Mouse (Mus musculus) CH12.LX (cell line): ENCODE measurements around the gene Slc12a6. TPM values are rescaled to one million over a fixed set of nuclear protein-coding genes. Genes with fewer than 3 reads are reported as not detected.

ENCODE experiments used
- DNase-seq: peaks from one replicate; pipeline ENCODE4 v3.0.0-alpha.2; 2013; ENCODE audit errors: extremely low read depth
- H3K27ac ChIP-seq: 2 replicates; pipeline ENCODE4 v1.5.1; 2012; ENCODE audit warnings: low read depth, mild to moderate bottlenecking, control low read depth, moderate library complexity; ENCODE audit not compliant: insufficient read depth
- H3K27me3 ChIP-seq: replicated peaks from 2 replicates; pipeline ENCODE3; 2012; ENCODE audit warnings: inconsistent platforms
- H3K36me3 ChIP-seq, 2 experiments: replicated peaks in 1 of 2; 2 replicates each; pipeline versions ENCODE3 to v1.6.1; 2012; ENCODE audit warnings: inconsistent platforms in 1 of 2, low read length in 1 of 2, mild to moderate bottlenecking in 1 of 2, mixed read lengths in 1 of 2, moderate library complexity in 1 of 2; ENCODE audit not compliant: control insufficient read depth in 1 of 2, insufficient read depth in 1 of 2
- H3K4me1 ChIP-seq, 2 experiments: 2 replicates each; pipeline ENCODE4 v1.6.1; 2012; ENCODE audit warnings: inconsistent platforms in 1 of 2, moderate library complexity in 1 of 2; ENCODE audit not compliant: insufficient read depth in 2 of 2, control insufficient read depth in 1 of 2
- H3K4me2 ChIP-seq: 2 replicates; pipeline ENCODE4 v1.6.1; 2012; ENCODE audit warnings: low read depth, mild to moderate bottlenecking, control low read depth; ENCODE audit not compliant: poor library complexity, insufficient read depth, severe bottlenecking
- H3K4me3 ChIP-seq, 3 experiments: fragments of 150-350 bp in 1 of 3; sonication (generic) in 1 of 3; replicated peaks in 1 of 3; 2 replicates each; pipeline versions ENCODE3 to v1.5.1; 2011 to 2012; ENCODE audit warnings: low read depth in 2 of 3, low read length in 2 of 3, mild to moderate bottlenecking in 2 of 3, moderate library complexity in 2 of 3, control low read depth in 1 of 3, improper control_type of control experiment in 1 of 3, inconsistent platforms in 1 of 3, mixed read lengths in 1 of 3; ENCODE audit not compliant: poor library complexity in 1 of 3
- H3K79me2 ChIP-seq: replicated peaks from 2 replicates; pipeline ENCODE4 v1.6.1; 2012; ENCODE audit warnings: mild to moderate bottlenecking, moderate library complexity; ENCODE audit not compliant: control insufficient read depth, poor library complexity, insufficient read depth, severe bottlenecking; ENCODE audit errors: extremely low read depth
- H3K9ac ChIP-seq: 2 replicates; pipeline ENCODE4 v1.6.1; 2012; ENCODE audit warnings: low read depth, mild to moderate bottlenecking, control low read depth, moderate library complexity; ENCODE audit not compliant: insufficient read depth
- H3K9me3 ChIP-seq: replicated peaks from 2 replicates; pipeline ENCODE3; 2012; ENCODE audit warnings: low read length, inconsistent platforms, mixed read lengths
- BHLHE40 ChIP-seq: IDR thresholded peaks from 2 replicates; pipeline ENCODE4 v1.6.1; 2011; ENCODE audit warnings: mild to moderate bottlenecking, low read depth, low read length, improper control_type of control experiment
- CHD2 ChIP-seq: IDR thresholded peaks from 2 replicates; pipeline ENCODE4 v1.6.1; 2011; ENCODE audit warnings: low read length, improper control_type of control experiment
- E2F4 ChIP-seq: IDR thresholded peaks from 2 replicates; pipeline ENCODE4 v1.6.1; 2011; ENCODE audit warnings: low read depth, low read length, improper control_type of control experiment; ENCODE audit not compliant: insufficient replicate concordance
- GABPA ChIP-seq: IDR thresholded peaks from 2 replicates; pipeline ENCODE4 v1.6.1; 2012; ENCODE audit warnings: low read depth, low read length, improper control_type of control experiment, inconsistent platforms; ENCODE audit not compliant: insufficient replicate concordance
- HCFC1 ChIP-seq: IDR thresholded peaks from 2 replicates; pipeline ENCODE4 v1.6.1; 2012; ENCODE audit warnings: low read depth, mild to moderate bottlenecking, inconsistent platforms, low read length, improper control_type of control experiment
- IRF4 ChIP-seq: IDR thresholded peaks from 2 replicates; pipeline ENCODE4 v1.6.1; 2014; ENCODE audit warnings: low read depth, mild to moderate bottlenecking, inconsistent platforms, low read length, improper control_type of control experiment
- MAFK ChIP-seq: IDR thresholded peaks from 2 replicates; pipeline ENCODE4 v1.6.1; 2011; ENCODE audit warnings: low read length, improper control_type of control experiment; ENCODE audit not compliant: insufficient replicate concordance
- MEF2A ChIP-seq: IDR thresholded peaks from 2 replicates; pipeline ENCODE4 v1.6.1; 2014; ENCODE audit warnings: low read depth, mild to moderate bottlenecking, inconsistent platforms, low read length, improper control_type of control experiment, borderline replicate concordance
- MXI1 ChIP-seq: IDR thresholded peaks from 2 replicates; pipeline ENCODE4 v1.6.1; 2011; ENCODE audit warnings: mild to moderate bottlenecking, low read depth, low read length, improper control_type of control experiment
- NRF1 ChIP-seq: IDR thresholded peaks from 2 replicates; pipeline ENCODE4 v1.6.1; 2014; ENCODE audit warnings: low read depth, mild to moderate bottlenecking, inconsistent platforms, low read length, improper control_type of control experiment, moderate library complexity
- PAX5 ChIP-seq: IDR thresholded peaks from 2 replicates; pipeline ENCODE4 v1.6.1; 2012; ENCODE audit warnings: low read length, inconsistent platforms, mixed read lengths
- POLR2AphosphoS2 ChIP-seq: IDR thresholded peaks from 2 replicates; pipeline ENCODE4 v1.6.1; 2011; ENCODE audit warnings: low read depth, low read length, improper control_type of control experiment
- RAD21 ChIP-seq: IDR thresholded peaks from 2 replicates; pipeline ENCODE4 v1.6.1; 2011; ENCODE audit warnings: low read depth, mild to moderate bottlenecking, low read length, improper control_type of control experiment, moderate library complexity
- RCOR1 ChIP-seq: conservative IDR thresholded peaks from 2 replicates; pipeline ENCODE4 v1.6.1; 2012; ENCODE audit warnings: low read depth, mild to moderate bottlenecking, inconsistent platforms, low read length, improper control_type of control experiment
- SIN3A ChIP-seq: IDR thresholded peaks from 2 replicates; pipeline ENCODE4 v1.6.1; 2012; ENCODE audit warnings: low read length, improper control_type of control experiment, inconsistent platforms
- SMC3 ChIP-seq: IDR thresholded peaks from 2 replicates; pipeline ENCODE4 v1.6.1; 2011; ENCODE audit warnings: low read depth, low read length, improper control_type of control experiment
- TCF12 ChIP-seq: IDR thresholded peaks from 2 replicates; pipeline ENCODE4 v1.6.1; 2014; ENCODE audit warnings: low read depth, mild to moderate bottlenecking, inconsistent platforms, low read length, improper control_type of control experiment
- UBTF ChIP-seq: IDR thresholded peaks from 2 replicates; pipeline ENCODE4 v1.6.1; 2012; ENCODE audit warnings: low read depth, mild to moderate bottlenecking, inconsistent platforms, low read length, improper control_type of control experiment, moderate library complexity
- USF1 ChIP-seq: IDR thresholded peaks from 2 replicates; pipeline ENCODE4 v1.6.1; 2014; ENCODE audit warnings: low read depth, mild to moderate bottlenecking, inconsistent platforms, low read length, improper control_type of control experiment
- dilution Hi-C: fragments of 300-500 bp; cut with MboI; formaldehyde crosslinking; loops from 2 replicates; pipeline ENCODE4 v1.14.3; 2020; ENCODE audit warnings: low sequenced_read_pairs; ENCODE audit not compliant: extremely low pct_unique_long_range_greater_than_20kb, extremely low pct_ligation_motif_present
- in situ Hi-C: fragments of 300-500 bp; cut with MboI; formaldehyde crosslinking; loops from 3 replicates; pipeline ENCODE4 v1.14.3; 2019; ENCODE audit warnings: low sequenced_read_pairs, low pct_ligation_motif_present, low pct_unique_long_range_greater_than_20kb, mixed read lengths
- polyA plus RNA-seq: library from polyadenylated mRNA; unstranded; fragments of >175 nt; gene quantifications from 2 replicates; pipeline ENCODE4 v1.2.1, GENCODE M21; 2012; ENCODE audit warnings: low read depth; ENCODE audit not compliant: insufficient read length
- total RNA-seq, 2 experiments: library from RNA; depleted of rRNA; stranded (reverse); fragments of 300-350 nt in 1 of 2; fragments of >200 nt in 1 of 2; gene quantifications; 2 replicates each; pipeline ENCODE4 v1.2.3; 2012 to 2014

Gene Slc12a6
- total and polyA plus RNA-seq, 3 experiments: 7.8 to 14.8 (median 10.5) TPM

DNA sequence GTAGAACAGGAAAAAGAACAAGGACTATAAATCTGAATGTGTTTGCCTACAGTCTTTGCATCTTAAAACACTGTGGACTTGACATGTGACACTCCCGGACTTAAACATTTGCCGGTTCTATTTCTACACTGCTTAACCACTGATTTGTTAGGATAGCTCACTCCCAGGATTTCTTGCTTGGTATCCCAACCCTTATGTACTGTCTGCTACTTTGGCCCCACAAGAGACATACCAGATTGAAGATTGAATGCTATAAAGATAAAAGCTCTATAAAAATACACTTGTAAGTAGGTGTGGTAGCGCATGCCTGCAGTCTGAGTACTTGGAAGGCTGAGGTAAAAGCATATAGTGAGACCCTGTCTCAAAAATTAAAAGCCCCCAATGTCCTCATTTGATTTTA, 23.9 kb downstream of the Slc12a6 start:
- Histone ChIP-seq H3K4me1 (no peaks in the 10 kb centered on the region), H3K4me3 (no peak overlapping the region), H3K4me2 (no peak overlapping the region), H3K9me3 (no peaks in the 10 kb centered on the region), H3K79me2 (no peaks in the 10 kb centered on the region), H3K36me3 (peaks cover 0 to 8% of the 10 kb centered on the region in 2 experiments), H3K27ac (no peak overlapping the region), H3K9ac (no peak overlapping the region), H3K27me3 (no peaks in the 10 kb centered on the region)
- in situ Hi-C loops (no loop called here), dilution Hi-C loops (no loop called here)
- no peak for DNase-seq
- TF ChIP-seq NRF1 (no peak), MXI1 (no peak), USF1 (no peak), BHLHE40 (no peak), SIN3A (no peak), MAFK (no peak), TCF12 (no peak), RAD21 (no peak)

DNA sequence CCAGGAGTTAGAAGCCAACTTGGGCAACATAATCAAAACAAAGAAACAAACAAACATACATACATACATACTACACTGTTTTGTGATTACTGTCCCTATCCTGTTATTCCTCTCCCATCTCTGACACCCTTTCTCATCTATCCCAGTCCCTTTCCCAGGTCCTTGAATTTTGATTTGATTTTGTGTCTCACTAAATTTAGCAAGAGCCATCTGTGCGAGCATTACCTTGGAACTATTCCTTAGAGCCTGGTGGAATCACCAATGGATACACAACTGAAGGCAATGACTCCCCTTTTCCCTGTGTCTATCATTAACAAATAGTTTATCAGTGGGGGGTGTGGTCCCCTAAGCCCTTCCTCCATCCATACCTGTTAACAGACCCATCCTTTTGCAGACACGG, 27.2 kb downstream of the Slc12a6 start:
- DNase-seq: no peak
- H3K4me2 ChIP-seq: no peak overlapping the region
- H3K4me3 ChIP-seq: no peak overlapping the region
- H3K4me1 ChIP-seq: no peaks in the 10 kb centered on the region
- dilution Hi-C loops: no loop called here
- no peaks in the 10 kb centered on the region for H3K27me3 ChIP-seq
- no peak overlapping the region for H3K27ac ChIP-seq
- H3K9ac ChIP-seq: no peak overlapping the region
- in situ Hi-C loops: no loop called here
- no peak for TF ChIP-seq MXI1
- TF ChIP-seq IRF4: no peak
- TF ChIP-seq GABPA: no peak
- TF ChIP-seq RCOR1: no peak
- TF ChIP-seq E2F4: no peak
- TF ChIP-seq MAFK: no peak
- no peak for TF ChIP-seq USF1
- TF ChIP-seq NRF1: no peak
- no peak for TF ChIP-seq SMC3
- no peak for TF ChIP-seq PAX5
- TF ChIP-seq UBTF: no peak
- no peak for TF ChIP-seq POLR2AphosphoS2
- no peak for TF ChIP-seq MEF2A
- TF ChIP-seq HCFC1: no peak
- no peak for TF ChIP-seq SIN3A
- no peak for TF ChIP-seq CHD2
- H3K9me3 ChIP-seq: no peaks in the 10 kb centered on the region
- no peaks in the 10 kb centered on the region for H3K79me2 ChIP-seq
- H3K36me3 ChIP-seq: peaks cover 0 to 13% of the 10 kb centered on the region in 2 experiments
